Mouse (Mus musculus): Measurements from ENCODE around the gene Olfr538. TPM values are rescaled to one million over a fixed set of nuclear protein-coding genes. Genes with fewer than 3 reads are reported as not detected.

Gene Olfr538
- polyA plus RNA-seq (2012; rRNA removed), result not detected in 2 replicates

GRCm38 (mm10) chr7:140567586-140567985 is at the start of gene Olfr538:
TSS of gene Olfr538 (plus strand) at chr7:140567886.

DNA sequence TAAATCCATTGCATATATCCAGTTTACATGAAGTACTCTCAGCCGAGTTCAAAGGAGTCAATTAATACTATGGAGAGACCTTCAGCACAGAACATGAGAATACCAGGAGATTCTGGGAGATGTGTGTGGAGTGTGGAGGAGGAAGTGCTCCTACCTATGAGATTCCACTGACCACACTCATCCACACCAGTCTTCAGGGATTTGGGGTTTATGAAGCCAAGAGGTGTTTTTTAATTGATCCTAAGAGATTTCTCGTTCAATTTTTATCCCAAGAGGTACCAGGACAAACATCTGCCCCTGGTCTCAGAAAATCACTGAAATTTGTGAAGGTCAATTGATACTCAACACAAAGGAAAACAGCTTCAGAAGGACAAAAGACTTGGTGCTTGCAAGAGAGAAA is 33.3 kb downstream of the Olfr538 start, which contains the start of gene Olfr46:
TSS of gene Olfr46 (plus strand) at position 301 of the 400 bp plus-strand sequence.

Other genes starting within 250 kb of the Olfr538 start
- not detected in 2 replicates for gene Olfr525, start 247.0 kb upstream of the Olfr538 start, polyA plus RNA-seq (2012; rRNA removed)
- gene Olfr527, start 233.9 kb upstream of the Olfr538 start, polyA plus RNA-seq (2012; rRNA removed), result not detected in 2 replicates
- not detected in 2 replicates for gene Olfr60, start 206.2 kb upstream of the Olfr538 start, polyA plus RNA-seq (2012; rRNA removed)
- not detected in 2 replicates for gene Olfr530, start 191.6 kb upstream of the Olfr538 start, polyA plus RNA-seq (2012; rRNA removed)
- gene Olfr531, start 165.0 kb upstream of the Olfr538 start, polyA plus RNA-seq (2012; rRNA removed), result not detected in 2 replicates
- not detected in 2 replicates for gene Olfr532, start 146.2 kb upstream of the Olfr538 start, polyA plus RNA-seq (2012; rRNA removed)
- gene Olfr533, start 104.5 kb upstream of the Olfr538 start, polyA plus RNA-seq (2012; rRNA removed), result not detected in 2 replicates
- not detected in 2 replicates for gene Olfr535, start 83.7 kb upstream of the Olfr538 start, polyA plus RNA-seq (2012; rRNA removed)
- gene Olfr536, start 60.5 kb upstream of the Olfr538 start, polyA plus RNA-seq (2012; rRNA removed), result not detected in 2 replicates
- gene Olfr46, start 33.4 kb downstream of the Olfr538 start, polyA plus RNA-seq (2012; rRNA removed), result under 0.01 TPM in 1 of 2 replicates, not detected in the other
- not detected in 2 replicates for gene Olfr61, start 61.1 kb downstream of the Olfr538 start, polyA plus RNA-seq (2012; rRNA removed)
- gene Olfr53, start 78.6 kb downstream of the Olfr538 start, polyA plus RNA-seq (2012; rRNA removed), result not detected in 2 replicates
- 0.01 TPM in 2 replicates for gene Olfr539, start 92.0 kb downstream of the Olfr538 start, polyA plus RNA-seq (2012; rRNA removed)
- not detected in 2 replicates for gene Olfr45, start 114.1 kb downstream of the Olfr538 start, polyA plus RNA-seq (2012; rRNA removed)
- not detected in 2 replicates for gene Olfr541, start 129.4 kb downstream of the Olfr538 start, polyA plus RNA-seq (2012; rRNA removed)
- not detected in 2 replicates for gene Cyp2e1, start 195.9 kb downstream of the Olfr538 start, polyA plus RNA-seq (2012; rRNA removed)
- 0.26 and 0.66 TPM in 2 replicates for gene Syce1, start 220.0 kb downstream of the Olfr538 start, polyA plus RNA-seq (2012; rRNA removed)

Data from central nervous system, embryonic 18 days (tissue).